Mouse (Mus musculus) urinary bladder, postnatal 36 days (tissue): ENCODE data around the gene Txnrd2.

Source experiments
- DNase-seq, 2 experiments: peaks; one replicate each; pipeline ENCODE4 v3.0.0; 2022; ENCODE audit warnings: low spot score in 2 of 2, mixed read lengths in 1 of 2

Txnrd2 gene

GRCm38 (mm10) chr16:18451486-18452181, 25.4 kb downstream of the Txnrd2 start:
- no peak for DNase-seq

- no peak for DNase-seq
These were observed 26.2 kb downstream of the Txnrd2 start for GRCm38 (mm10) chr16:18452361-18452862.

GRCm38 (mm10) chr16:18453846-18454245, 27.7 kb downstream of the Txnrd2 start:
- no peak for DNase-seq

GRCm38 (mm10) chr16:18455407-18455806, 29.2 kb downstream of the Txnrd2 start:
- DNase-seq, result no peak

DNA sequence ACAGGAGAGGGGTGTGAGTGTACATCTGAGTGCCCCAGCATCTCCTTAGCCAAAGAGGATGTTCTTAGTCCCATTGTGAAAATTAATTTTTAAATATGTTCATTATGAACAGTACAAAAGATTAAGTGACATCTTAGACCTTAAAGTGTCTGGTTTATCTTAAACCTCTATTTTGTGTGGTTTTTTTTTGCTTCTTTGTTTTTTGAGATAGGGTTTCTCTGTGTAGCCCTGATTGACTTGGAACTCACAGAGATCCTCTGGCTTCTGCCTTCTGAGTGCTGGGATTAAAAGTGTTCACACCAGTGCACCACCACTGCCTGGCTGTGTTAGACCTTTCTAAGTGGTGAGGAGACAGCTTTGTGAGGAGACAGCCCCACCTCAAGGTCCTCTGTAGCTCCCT, 32.5 kb downstream of the Txnrd2 start:
- DNase-seq, result no peak

GRCm38 (mm10) chr16:18459335-18459954, 33.3 kb downstream of the Txnrd2 start:
- no peak for DNase-seq

GRCm38 (mm10) chr16:18459955-18460370, 33.8 kb downstream of the Txnrd2 start:
- DNase-seq, result peak in 1 of 2 experiments; percentile 18

DNA sequence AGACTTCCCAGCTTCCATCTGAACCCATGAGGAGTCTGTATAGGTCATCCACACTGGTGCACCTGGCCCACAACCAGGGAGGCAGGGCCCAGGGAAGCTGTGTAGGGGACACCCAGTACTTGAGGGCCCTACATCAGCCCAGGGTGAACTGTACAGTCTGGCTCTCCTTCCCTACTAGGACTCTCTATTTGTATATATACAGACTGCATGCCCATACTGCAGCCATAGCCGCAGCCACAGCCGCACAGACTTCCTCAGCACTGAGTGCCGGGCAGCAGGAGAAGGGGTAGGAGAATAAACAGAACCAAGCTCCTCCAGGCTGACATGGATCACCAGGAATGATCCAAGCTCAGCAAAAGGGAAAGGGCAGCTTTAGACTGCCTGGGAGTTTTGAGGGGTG, 34.6 kb downstream of the Txnrd2 start:
- DNase-seq, result no peak

DNA sequence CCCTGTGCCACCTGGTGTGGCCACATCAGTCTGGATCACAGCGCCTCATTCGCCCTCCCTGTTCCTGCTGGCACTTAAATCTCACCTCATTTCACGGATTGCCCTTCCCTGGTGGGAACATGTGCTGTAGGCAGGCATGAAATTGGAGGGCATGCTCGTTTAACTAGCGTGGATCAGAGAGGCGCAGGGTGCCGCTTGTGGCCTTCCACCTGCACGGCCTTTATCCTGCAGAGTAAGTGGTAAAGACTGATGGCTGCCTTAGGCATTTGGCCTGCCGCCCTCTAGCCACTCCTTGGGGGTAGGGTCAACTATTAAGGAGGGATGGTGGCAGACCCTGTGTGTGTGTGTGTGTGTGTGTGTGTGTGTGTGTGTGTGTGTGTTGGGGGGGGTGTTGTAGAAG, 35.8 kb downstream of the Txnrd2 start:
- no peak for DNase-seq

- no peak for DNase-seq
These were observed 36.4 kb downstream of the Txnrd2 start for GRCm38 (mm10) chr16:18462598-18462997.

- no peak for DNase-seq
These were observed 38.1 kb downstream of the Txnrd2 start for GRCm38 (mm10) chr16:18464271-18464670.

DNA sequence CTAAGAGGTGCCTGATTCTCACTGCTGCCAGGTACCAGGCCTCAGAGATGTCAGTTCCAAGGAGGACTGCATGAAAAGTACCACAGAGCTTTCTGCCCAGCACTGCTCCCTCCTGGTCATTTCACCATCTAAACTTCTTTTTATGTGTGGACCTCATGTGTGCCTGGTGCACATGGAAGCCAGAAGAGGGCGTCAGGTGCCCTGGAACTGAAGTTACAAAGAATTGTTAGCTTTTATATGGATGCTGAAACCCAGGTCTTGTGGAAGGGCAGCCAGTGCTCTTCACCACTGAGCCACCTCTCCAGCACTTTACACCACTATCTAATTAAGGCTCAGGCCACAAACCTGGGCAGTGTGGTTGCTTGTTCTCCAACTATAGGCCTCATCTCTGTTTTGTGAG, 44.6 kb downstream of the Txnrd2 start:
- no peak for DNase-seq

- DNase-seq, result no peak
These were observed 45.3 kb downstream of the Txnrd2 start for GRCm38 (mm10) chr16:18471381-18471955.

DNA sequence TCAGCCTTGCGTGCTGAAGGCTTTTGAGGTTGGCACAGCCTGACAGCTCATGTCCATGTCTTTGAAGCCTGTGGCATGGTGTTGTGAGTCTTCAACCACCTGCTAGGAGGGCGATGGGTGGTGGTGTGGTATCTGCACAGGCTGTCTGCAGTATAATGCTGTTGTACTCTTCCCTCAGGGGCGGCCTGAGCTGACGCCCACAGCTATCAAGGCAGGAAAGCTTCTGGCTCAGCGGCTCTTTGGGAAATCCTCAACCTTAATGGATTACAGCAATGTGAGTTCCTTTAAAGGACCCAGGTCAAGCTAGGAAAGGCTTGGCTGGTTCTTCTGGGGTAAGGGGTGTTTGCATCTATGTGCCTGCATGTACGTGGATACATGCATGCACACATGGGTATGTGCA, 45.8 kb downstream of the Txnrd2 start:
- DNase-seq, result no peak

DNA sequence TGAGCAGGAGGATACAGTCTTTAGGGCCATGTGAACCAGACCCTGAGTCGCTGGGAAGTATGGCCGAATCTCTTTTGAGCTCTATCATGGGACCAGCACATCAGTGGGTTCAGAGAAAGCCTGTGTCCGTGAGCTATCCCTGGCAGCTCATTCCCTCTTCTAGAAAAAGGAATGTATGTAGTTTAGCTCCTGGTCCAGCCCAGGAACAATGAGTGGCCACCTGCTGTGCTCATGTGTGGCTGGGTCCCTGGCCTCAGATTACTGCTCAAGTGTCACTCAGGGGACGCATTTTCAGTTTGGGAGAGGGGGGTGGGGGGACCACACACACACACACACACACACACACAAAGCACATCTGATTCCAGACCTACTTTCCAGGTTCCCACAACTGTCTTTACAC, 46.2 kb downstream of the Txnrd2 start:
- DNase-seq, result no peak

GRCm38 (mm10) chr16:18472976-18473375, 46.8 kb downstream of the Txnrd2 start:
- DNase-seq, result no peak

GRCm38 (mm10) chr16:18474021-18474420, 47.8 kb downstream of the Txnrd2 start:
- DNase-seq, result no peak

DNA sequence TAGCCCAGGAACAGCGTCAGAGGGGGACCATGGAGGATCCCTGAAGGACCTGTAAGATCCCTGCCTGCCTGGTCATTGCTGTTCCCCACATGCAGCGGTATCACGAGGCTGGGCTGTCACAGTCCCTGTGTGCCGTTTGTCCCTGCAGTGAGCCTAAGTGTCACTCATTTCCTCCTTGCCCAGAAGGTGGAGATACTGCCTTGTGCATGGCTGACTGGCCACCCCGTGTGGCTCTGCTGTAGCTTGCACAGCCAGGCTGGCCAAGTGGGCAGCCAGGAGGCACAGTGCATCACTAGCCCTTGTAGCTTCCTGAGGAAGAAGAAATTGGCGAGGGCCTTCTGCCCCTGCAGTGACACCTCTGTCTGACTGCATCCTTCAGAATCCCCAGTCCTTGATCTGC, 51.8 kb downstream of the Txnrd2 start:
- DNase-seq, result no peak

- peak in 1 of 2 experiments; percentile 19 for DNase-seq
These were observed 53.5 kb downstream of the Txnrd2 start for GRCm38 (mm10) chr16:18479667-18480066.

DNA sequence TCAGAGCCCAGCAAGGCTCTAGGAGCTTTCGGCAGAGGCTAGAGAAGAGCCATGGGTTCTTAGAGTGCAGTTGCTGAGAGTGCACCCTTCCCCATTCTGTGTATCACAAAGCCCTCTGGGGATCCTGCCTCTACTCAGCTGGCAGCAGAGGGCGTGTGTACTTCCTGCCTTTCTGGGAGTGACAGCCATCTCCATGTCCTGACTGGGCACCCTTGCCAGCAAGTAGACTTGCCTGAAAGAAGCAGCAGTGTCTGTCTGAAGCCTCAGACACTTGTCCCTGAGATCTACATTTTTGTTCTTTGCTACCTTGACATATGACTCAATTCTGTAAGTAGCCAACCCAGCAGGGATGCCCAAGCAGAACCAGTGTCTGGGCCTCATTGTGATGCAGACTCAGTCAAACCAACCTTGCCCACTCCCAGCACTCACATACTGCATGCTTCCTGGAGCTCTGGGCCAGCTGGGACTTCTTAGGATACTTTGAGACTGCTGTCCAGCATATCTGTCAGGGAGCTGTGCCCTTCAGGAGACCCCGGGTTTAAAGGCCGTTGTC, 54.8 kb downstream of the Txnrd2 start:
- DNase-seq, result no peak

DNA sequence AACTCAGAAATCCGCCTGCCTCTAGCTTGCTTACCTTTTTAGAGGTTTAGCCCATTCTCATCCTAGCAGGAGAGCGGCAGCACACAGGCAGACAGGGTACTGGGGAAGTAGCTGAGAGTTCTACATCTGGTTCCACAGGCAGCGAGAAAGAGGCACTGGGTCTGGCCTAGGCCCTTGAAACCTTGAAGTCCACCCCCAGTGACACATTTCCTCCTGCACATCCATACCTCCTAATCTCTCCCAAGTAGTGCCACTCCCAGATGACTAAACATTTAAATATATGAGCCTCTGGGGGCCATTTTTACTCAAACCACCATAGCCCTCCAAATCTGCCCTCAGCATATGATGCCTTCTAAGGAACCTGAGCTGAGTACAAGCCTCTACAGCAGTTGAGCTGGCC, 56.2 kb downstream of the Txnrd2 start:
- no peak for DNase-seq

- no peak for DNase-seq
These were observed 57.7 kb downstream of the Txnrd2 start for GRCm38 (mm10) chr16:18483839-18484238.

- DNase-seq, result no peak
These were observed 58.2 kb downstream of the Txnrd2 start for GRCm38 (mm10) chr16:18484386-18484785.
